Mouse (Mus musculus) megakaryocyte, embryonic 14.5 days (primary cell): ENCODE results near the gene Ccl21a.
"Not testable (repeated sequence)": the region's sequence is repeated elsewhere in the genome, so short reads cannot be mapped to it uniquely, and the experiment has no call there.

ENCODE experiments used
- FLI1 ChIP-seq: IDR thresholded peaks from 2 replicates; pipeline ENCODE4 v1.6.1; 2012; ENCODE audit warnings: low read length, inconsistent platforms, mixed read lengths
- GATA1 ChIP-seq: IDR thresholded peaks from 3 replicates; pipeline ENCODE4 v1.6.1; 2012; ENCODE audit warnings: mixed read lengths, low read length, inconsistent platforms, borderline replicate concordance

- not testable (repeated sequence) for TF ChIP-seq GATA1, FLI1
Measured at GRCm38 (mm10) chr4:42756477-42756876, 17.3 kb downstream of the Ccl21a start, which contains the start of gene Ccl19.
